Mouse (Mus musculus) erythroblast, adult 5-6 weeks (primary cell): ENCODE data around the gene Olfr199. TPM values are rescaled to one million over a fixed set of nuclear protein-coding genes. Genes with fewer than 3 reads are reported as not detected.
"Not testable (repeated sequence)": the region's sequence is repeated elsewhere in the genome, so short reads cannot be mapped to it uniquely, and the experiment has no call there.

ENCODE experiments used
- ATAC-seq: replicated peaks from 2 replicates; pipeline ENCODE4 v1.8.0; 2016; ENCODE audit warnings: moderate number of reproducible peaks, mild to moderate bottlenecking, moderate TSS enrichment, inconsistent platforms; ENCODE audit not compliant: poor library complexity, low FRiP score, severe bottlenecking
- total RNA-seq, 2 experiments: library from RNA; stranded (forward) in 1 of 2; stranded (reverse) in 1 of 2; fragments of 150-400 nt in 1 of 2; fragments of 200-764, 138-1000 nt in 1 of 2; gene quantifications; 2 replicates each; pipeline versions ENCODE4 v1.2.3 to v1.2.4; 2015 to 2017; ENCODE audit warnings: low replicate concordance in 2 of 2

Olfr199 gene
- total RNA-seq (2015; ENCODE audit: low replicate concordance) (not detected in 2 replicates), total RNA-seq (2017; ENCODE audit: low replicate concordance) (not detected in 2 replicates)

DNA sequence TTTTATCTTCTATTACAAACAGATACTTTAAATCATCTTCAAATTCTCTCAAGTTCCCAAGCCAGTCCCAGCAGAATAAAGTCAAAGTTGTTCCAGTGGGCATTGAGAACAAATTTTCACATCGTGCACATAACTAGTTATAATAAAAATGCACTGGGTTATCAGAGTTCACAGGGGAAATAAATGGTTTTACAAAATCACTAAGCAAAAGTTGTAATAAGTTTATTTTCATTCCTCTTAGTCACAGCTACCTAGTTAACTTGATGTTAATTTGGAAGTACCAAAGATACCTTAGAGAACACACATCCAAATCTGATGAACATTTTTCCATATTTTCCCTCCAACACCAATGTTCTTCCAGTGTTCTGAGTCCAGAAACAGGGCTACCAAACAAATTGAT is at the start of gene Olfr199:
TSS of gene Olfr199 (minus strand) at position 101 of the 400 bp plus-strand sequence.
- ATAC-seq: not testable (repeated sequence)

DNA sequence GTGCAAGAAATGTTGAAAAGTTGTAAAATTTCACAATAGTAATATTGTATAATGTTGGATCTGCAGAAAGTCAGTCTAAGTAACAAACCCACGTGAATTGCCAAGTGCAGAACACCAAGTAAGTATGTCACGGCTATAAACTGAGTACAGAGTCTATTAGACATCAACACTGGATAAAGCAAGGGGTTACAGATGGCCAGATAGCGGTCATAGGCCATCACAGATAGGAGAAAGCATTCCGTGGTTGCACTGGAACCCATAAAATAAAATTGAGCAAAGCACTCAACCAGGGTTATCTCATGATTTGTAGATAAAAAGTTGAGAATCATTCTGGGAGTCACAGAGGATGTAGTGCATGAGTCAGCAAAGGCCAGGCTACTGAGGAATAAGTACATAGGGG is 49.5 kb upstream of the Olfr199 start:
- ATAC-seq: not testable (repeated sequence)

DNA sequence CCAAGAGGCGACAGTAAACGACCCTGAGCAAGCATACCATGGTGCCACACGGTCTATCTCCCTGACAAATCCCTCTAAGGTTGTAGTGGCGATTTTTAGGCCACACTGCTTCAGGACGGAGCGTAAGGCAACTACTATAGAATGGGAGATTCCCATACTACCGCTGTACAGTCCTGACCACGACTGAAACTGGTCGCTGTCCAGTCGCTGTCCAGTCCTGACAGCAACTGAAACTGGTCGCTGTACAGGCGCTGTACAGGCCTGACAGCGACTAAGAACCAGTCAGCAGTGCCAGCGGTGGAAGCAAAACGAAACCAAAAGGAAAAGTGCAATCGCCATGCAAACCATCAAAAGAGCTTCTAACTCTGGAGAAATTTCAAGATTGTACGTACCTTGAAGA is 30.1 kb upstream of the Olfr199 start:
- ATAC-seq: no peak

DNA sequence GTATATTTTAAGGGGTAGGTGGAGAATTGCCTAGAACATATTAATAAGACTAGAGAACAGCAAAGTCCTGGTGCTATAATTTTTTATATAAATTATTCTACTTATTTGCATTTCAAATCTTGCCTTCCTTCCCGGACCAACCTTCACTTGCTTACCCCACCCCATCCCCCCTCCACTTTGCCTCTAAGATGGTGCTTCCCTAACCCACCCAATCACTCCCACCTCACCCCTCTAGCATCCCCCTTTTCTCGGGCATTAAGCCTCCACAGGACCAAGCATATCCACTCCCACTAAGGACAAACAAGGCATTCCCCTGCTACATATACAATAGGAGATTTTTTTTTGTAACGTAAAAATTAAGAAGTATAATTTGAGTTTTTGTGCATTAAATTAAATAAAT is 1.7 kb downstream of the Olfr199 start:
- ATAC-seq: not testable (repeated sequence)

DNA sequence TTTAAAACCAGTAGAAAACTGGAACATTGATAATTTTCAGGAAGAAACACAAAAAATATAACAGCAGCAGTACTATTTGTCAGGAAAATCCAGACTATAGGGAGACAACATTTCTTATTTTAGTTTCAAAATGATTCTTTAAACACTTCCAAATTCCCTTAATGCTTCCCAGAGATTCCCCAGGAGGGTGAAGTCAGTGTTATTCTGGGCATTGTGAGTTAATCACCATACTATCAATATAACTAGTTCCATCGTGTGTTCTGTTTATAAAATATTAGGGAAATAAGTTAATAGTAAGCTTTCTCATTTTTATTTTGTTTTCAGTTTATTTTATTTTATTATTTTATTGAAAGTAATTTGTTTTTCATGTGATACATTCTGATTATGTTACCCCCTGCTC is 16.1 kb downstream of the Olfr199 start, which contains the start of gene Olfr198:
TSS of gene Olfr198 (minus strand) at position 101 of the 400 bp plus-strand sequence.
- ATAC-seq: not testable (repeated sequence)

DNA sequence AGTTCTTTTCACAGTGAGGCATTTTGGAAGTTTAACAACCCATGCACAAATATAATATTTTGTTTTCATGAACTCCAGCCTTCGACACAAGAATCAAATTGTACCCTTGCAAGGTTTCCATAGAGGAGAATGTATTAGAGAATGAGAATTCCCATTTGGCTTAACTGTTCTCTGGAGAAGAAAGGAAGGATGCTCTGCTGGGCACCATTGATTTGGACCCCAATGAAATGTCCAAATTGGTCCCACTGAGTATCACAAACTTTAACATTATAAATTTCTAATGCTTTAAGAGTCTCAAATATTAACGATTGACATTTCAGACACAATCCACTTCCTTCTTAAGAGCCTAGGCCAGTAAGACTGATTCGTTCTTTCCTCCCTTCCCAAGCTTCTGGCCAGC is 49.2 kb downstream of the Olfr199 start, which contains the start of gene Olfr196:
TSS of gene Olfr196 (minus strand) at position 101 of the 400 bp plus-strand sequence.
- no peak for ATAC-seq

Other genes with a start within 250 kb of the Olfr199 start
- not detected in 2 replicates for gene Olfr183, start 224.4 kb downstream of the Olfr199 start, total RNA-seq (2015; ENCODE audit: low replicate concordance)
- not detected in 2 replicates for gene Olfr183, start 224.4 kb downstream of the Olfr199 start, total RNA-seq (2017; ENCODE audit: low replicate concordance)
- gene Olfr186, start 189.5 kb downstream of the Olfr199 start, total RNA-seq (2015; ENCODE audit: low replicate concordance): not detected in 2 replicates
- gene Olfr186, start 189.5 kb downstream of the Olfr199 start, total RNA-seq (2017; ENCODE audit: low replicate concordance): not detected in 2 replicates
- not detected in 2 replicates for gene Olfr187, start 180.0 kb downstream of the Olfr199 start, total RNA-seq (2015; ENCODE audit: low replicate concordance)
- not detected in 2 replicates for gene Olfr187, start 180.0 kb downstream of the Olfr199 start, total RNA-seq (2017; ENCODE audit: low replicate concordance)
- not detected in 2 replicates for gene Olfr190, start 141.8 kb downstream of the Olfr199 start, total RNA-seq (2015; ENCODE audit: low replicate concordance)
- under 0.01 TPM in 1 of 2 replicates, not detected in the other for gene Olfr190, start 141.8 kb downstream of the Olfr199 start, total RNA-seq (2017; ENCODE audit: low replicate concordance)
- gene Olfr191, start 129.9 kb downstream of the Olfr199 start, total RNA-seq (2015; ENCODE audit: low replicate concordance): not detected in 2 replicates
- not detected in 2 replicates for gene Olfr191, start 129.9 kb downstream of the Olfr199 start, total RNA-seq (2017; ENCODE audit: low replicate concordance)
- gene Olfr193, start 107.9 kb downstream of the Olfr199 start, total RNA-seq (2015; ENCODE audit: low replicate concordance): not detected in 2 replicates
- gene Olfr193, start 107.9 kb downstream of the Olfr199 start, total RNA-seq (2017; ENCODE audit: low replicate concordance): not detected in 2 replicates
- not detected in 2 replicates for gene Olfr194, start 98.7 kb downstream of the Olfr199 start, total RNA-seq (2015; ENCODE audit: low replicate concordance)
- not detected in 2 replicates for gene Olfr194, start 98.7 kb downstream of the Olfr199 start, total RNA-seq (2017; ENCODE audit: low replicate concordance)
- not detected in 2 replicates for gene Olfr195, start 72.7 kb downstream of the Olfr199 start, total RNA-seq (2015; ENCODE audit: low replicate concordance)
- gene Olfr195, start 72.7 kb downstream of the Olfr199 start, total RNA-seq (2017; ENCODE audit: low replicate concordance): not detected in 2 replicates
- not detected in 2 replicates for gene Olfr196, start 49.3 kb downstream of the Olfr199 start, total RNA-seq (2015; ENCODE audit: low replicate concordance)
- 0.28 TPM in 1 of 2 replicates, not detected in the other for gene Olfr196, start 49.3 kb downstream of the Olfr199 start, total RNA-seq (2017; ENCODE audit: low replicate concordance)
- gene Olfr198, start 16.2 kb downstream of the Olfr199 start, total RNA-seq (2015; ENCODE audit: low replicate concordance): not detected in 2 replicates
- not detected in 2 replicates for gene Olfr198, start 16.2 kb downstream of the Olfr199 start, total RNA-seq (2017; ENCODE audit: low replicate concordance)
- gene Olfr201, start 52.9 kb upstream of the Olfr199 start, total RNA-seq (2015; ENCODE audit: low replicate concordance): not detected in 2 replicates
- gene Olfr201, start 52.9 kb upstream of the Olfr199 start, total RNA-seq (2017; ENCODE audit: low replicate concordance): not detected in 2 replicates
- not detected in 2 replicates for gene Olfr202, start 67.0 kb upstream of the Olfr199 start, total RNA-seq (2015; ENCODE audit: low replicate concordance)
- gene Olfr202, start 67.0 kb upstream of the Olfr199 start, total RNA-seq (2017; ENCODE audit: low replicate concordance): not detected in 2 replicates
- gene Olfr203, start 79.1 kb upstream of the Olfr199 start, total RNA-seq (2015; ENCODE audit: low replicate concordance): not detected in 2 replicates
- gene Olfr203, start 79.1 kb upstream of the Olfr199 start, total RNA-seq (2017; ENCODE audit: low replicate concordance): not detected in 2 replicates
- gene Olfr204, start 98.5 kb upstream of the Olfr199 start, total RNA-seq (2015; ENCODE audit: low replicate concordance): not detected in 2 replicates
- gene Olfr204, start 98.5 kb upstream of the Olfr199 start, total RNA-seq (2017; ENCODE audit: low replicate concordance): not detected in 2 replicates
- not detected in 2 replicates for gene Olfr205, start 111.4 kb upstream of the Olfr199 start, total RNA-seq (2015; ENCODE audit: low replicate concordance)
- not detected in 2 replicates for gene Olfr205, start 111.4 kb upstream of the Olfr199 start, total RNA-seq (2017; ENCODE audit: low replicate concordance)
- gene Olfr206, start 129.5 kb upstream of the Olfr199 start, total RNA-seq (2015; ENCODE audit: low replicate concordance): not detected in 2 replicates
- gene Olfr206, start 129.5 kb upstream of the Olfr199 start, total RNA-seq (2017; ENCODE audit: low replicate concordance): not detected in 2 replicates
- gene Olfr209, start 144.2 kb upstream of the Olfr199 start, total RNA-seq (2015; ENCODE audit: low replicate concordance): not detected in 2 replicates
- gene Olfr209, start 144.2 kb upstream of the Olfr199 start, total RNA-seq (2017; ENCODE audit: low replicate concordance): not detected in 2 replicates
- not detected in 2 replicates for gene Gabrr3, start 187.6 kb upstream of the Olfr199 start, total RNA-seq (2015; ENCODE audit: low replicate concordance)
- gene Gabrr3, start 187.6 kb upstream of the Olfr199 start, total RNA-seq (2017; ENCODE audit: low replicate concordance): not detected in 2 replicates